Mouse (Mus musculus) c-Kit-positive CD71-positive TER-119-positive erythroid progenitor cells, embryonic 14.5 days (primary cell): ENCODE results near the gene Paqr7.

Source experiments
- DNase-seq: peaks from one replicate; pipeline ENCODE4 v3.0.0-alpha.2; 2013; ENCODE audit warnings: low spot score

Gene Paqr7

GRCm38 (mm10) chr4:134535787-134536151 is 39.3 kb downstream of the Paqr7 start:
- no peak for DNase-seq

DNA sequence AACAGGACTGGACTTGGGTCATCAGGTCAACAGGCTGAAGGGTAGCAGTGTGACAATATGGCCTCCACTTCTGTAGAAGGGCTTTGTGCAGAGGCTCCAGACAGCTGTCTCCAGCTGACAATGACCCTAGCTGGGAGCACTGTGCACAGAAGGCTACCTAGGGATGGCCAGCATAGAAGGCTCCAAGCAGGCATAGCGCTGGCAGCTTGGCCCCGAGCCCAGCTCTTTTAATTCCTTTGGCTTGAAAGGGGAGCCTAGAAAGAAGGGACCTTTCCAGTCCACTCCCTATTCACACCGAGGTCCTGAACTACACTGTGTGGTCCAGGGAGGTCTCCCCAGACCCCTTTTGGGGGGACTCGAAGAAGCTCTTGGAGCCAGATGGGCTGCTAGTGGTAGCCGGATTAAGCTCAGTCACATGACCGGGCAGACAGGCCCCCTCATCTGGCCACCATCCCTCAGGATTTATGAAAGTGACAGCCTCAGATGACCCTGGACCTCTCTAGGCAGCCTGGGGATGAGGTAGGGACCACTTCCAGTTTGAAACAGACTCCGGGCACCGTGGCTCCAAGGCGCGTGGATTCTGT is 42.6 kb downstream of the Paqr7 start:
- no peak for DNase-seq

DNA sequence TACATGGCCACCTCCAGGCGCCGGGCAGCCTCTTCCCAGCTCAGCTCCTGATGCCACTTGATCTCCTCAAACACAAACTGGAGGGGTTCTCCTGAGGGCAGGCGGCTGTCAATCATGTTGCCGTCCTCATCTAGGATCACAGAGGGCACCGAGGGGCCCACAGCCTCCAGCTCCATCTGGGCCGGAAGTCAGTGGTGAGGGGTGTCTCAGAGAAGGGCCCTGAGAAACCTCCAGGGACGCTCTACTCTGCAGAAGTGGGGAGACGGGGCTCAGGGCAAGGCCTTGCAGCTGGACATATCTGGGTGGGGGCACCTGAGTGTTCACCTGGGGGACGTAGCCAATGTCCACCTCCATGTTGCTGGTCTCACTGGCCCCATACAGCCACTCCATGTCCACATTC is 46.2 kb downstream of the Paqr7 start:
- DNase-seq, result no peak

GRCm38 (mm10) chr4:134543261-134543660 is 46.8 kb downstream of the Paqr7 start:
- peak; percentile 85 for DNase-seq

GRCm38 (mm10) chr4:134546814-134547705 is 50.6 kb downstream of the Paqr7 start:
- no peak for DNase-seq

GRCm38 (mm10) chr4:134548169-134548938 is 51.9 kb downstream of the Paqr7 start:
- DNase-seq, result no peak

GRCm38 (mm10) chr4:134549899-134550298 is 53.4 kb downstream of the Paqr7 start:
- DNase-seq, result no peak

DNA sequence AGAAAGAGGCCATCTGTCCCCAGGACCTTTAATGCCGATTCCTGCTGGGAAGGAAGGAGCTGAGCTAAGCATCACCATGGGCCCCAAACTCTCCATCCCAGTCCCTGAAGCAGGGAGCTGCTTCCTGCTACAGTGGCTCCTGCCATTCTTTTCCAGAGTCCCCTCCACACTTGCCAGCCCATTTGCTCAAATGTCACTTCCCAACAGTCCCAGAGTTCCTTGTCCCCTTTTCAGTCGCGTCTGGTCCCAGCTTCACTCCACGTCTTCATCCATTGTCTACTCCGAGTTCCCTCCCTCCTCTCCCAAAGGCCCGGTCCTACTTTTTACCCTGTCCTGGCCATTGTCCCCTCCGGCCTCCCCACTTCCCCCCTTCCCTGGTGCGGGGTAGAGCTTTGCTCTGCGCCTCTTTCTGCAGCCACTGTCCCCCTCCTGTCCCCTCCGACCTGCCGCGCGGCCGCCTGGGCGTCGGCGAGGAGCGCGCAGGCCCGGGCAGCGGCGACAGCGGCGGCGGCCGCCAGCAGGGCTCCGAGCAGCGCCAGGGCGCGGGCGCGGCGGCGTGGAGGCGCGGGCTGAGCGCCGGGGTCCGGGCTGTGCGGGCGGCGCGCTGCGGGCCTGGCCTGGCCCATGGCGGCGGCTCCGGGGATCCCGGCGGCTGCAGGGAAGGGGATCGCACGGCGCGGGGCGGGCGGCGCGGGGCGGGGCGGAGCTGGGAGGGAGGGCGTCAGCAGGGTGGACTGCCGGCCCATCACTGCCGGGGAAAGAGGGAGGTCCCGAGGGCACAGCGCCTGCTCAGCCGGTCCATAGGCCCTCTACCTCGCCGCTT is 55.2 kb downstream of the Paqr7 start, which contains the start of gene Selenon:
Gene Selenon, minus strand, starts transcription at position 673 of the 823 bp plus-strand sequence.
- no peak for DNase-seq

DNA sequence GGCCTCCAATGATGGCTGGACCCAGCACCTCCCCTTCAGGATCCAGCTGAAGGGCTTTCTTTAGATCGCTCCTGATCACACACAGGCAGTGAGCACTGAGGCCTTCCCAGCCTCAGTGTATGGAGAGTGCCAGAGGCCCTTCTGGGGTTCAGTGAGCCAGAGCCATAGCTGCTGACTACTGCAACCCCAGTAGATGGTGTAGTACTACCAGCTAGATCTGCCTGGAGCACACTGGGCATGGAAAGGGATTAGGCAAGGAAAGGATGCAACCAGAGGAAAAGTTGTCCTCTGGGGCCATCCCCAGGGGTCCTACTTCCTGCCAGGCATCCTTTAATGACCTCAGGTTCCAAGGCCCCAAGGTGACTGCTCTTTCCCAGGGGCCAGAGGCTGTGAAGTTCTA is 57.1 kb downstream of the Paqr7 start:
- no peak for DNase-seq

GRCm38 (mm10) chr4:134555956-134556580 is 59.6 kb downstream of the Paqr7 start:
- no peak for DNase-seq

DNA sequence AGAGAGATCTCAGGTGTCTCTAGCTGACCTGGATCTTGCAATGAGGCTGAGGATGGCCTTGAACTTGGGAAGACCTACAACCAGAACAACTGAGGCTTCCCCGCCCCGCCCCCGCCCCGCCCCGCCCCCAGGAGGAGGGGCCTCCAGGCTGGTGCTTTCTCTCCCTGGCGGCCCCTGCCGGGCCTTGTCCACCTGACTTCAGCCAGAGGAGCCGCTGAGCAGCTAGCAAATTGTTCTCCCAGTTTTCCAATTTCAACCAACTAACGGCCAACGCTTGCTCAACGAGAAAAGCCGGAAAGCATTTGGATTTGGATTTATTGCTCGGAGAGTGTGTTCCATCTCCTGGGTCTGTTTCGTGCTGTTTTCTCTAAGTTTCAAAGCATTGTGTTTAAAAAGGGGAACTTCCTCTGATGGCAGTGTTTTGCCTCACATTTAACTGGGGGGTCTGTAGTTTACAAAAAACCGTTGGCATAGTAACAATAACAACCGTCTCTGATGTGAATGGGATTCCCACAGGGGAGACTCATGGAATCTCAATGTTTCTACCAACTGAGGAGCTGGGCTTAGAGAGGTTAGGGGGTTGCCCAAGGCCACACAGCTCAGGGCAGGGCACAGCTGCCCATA is 61.2 kb downstream of the Paqr7 start:
- DNase-seq, result no peak

DNA sequence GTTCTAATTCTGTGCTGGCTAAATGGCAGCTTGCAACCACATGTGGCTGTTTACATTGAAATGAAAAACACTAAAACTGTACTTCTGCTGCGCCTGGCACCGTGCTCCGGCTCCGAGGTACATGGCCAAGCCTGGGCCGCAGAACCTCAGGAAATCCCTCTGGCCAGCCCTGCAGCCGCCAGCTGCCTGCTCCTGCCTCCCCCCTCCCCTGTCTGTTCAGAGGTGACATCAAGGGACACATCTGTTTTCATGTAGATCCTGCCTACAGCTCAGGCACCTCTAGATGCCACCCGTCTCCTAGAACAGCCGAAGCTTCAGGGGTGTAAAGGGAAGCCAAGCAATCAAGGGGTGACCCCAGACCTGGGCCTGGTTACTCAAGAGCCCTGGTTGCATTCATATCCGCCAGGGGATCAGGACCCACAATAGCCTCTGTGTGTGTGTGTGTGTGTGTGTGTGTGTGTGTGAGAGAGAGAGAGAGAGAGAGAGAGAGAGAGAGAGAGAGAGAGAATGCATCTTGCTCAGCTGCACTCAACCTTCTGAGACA is 62.1 kb downstream of the Paqr7 start:
- DNase-seq, result no peak

GRCm38 (mm10) chr4:134559154-134559553 is 62.7 kb downstream of the Paqr7 start:
- no peak for DNase-seq
